Mouse (Mus musculus) E14TG2a.4 (cell line): Measurements from ENCODE around the gene Ganc.

Experiments used
- H3K27me3 ChIP-seq: 2 replicates; pipeline ENCODE4 v1.6.1; 2014; ENCODE audit warnings: low read length, control low read depth; ENCODE audit not compliant: insufficient read depth
- H3K36me3 ChIP-seq: 2 replicates; pipeline ENCODE4 v1.6.1; 2014; ENCODE audit warnings: low read length, control low read depth; ENCODE audit not compliant: insufficient read depth
- H3K4me1 ChIP-seq: replicated peaks from 2 replicates; pipeline ENCODE4 v1.6.1; 2014; ENCODE audit warnings: low read depth, low read length, control low read depth
- H3K4me3 ChIP-seq: replicated peaks from 2 replicates; pipeline ENCODE4 v1.5.1; 2014; ENCODE audit warnings: mild to moderate bottlenecking, low read length
- H3K9me3 ChIP-seq: 2 replicates; pipeline ENCODE4 v1.6.1; 2014; ENCODE audit warnings: low read length, control low read depth
- CTCF ChIP-seq: conservative IDR thresholded peaks from 2 replicates; pipeline ENCODE4 v1.5.1; 2014; ENCODE audit warnings: low read length
- NANOG ChIP-seq: IDR thresholded peaks from 2 replicates; pipeline ENCODE4 v1.6.1; 2014; ENCODE audit warnings: borderline replicate concordance, low read length, mixed read lengths
- POU5F1 ChIP-seq: IDR thresholded peaks from 2 replicates; pipeline ENCODE4 v1.6.1; 2014; ENCODE audit warnings: low read length, borderline replicate concordance

The Ganc gene

DNA sequence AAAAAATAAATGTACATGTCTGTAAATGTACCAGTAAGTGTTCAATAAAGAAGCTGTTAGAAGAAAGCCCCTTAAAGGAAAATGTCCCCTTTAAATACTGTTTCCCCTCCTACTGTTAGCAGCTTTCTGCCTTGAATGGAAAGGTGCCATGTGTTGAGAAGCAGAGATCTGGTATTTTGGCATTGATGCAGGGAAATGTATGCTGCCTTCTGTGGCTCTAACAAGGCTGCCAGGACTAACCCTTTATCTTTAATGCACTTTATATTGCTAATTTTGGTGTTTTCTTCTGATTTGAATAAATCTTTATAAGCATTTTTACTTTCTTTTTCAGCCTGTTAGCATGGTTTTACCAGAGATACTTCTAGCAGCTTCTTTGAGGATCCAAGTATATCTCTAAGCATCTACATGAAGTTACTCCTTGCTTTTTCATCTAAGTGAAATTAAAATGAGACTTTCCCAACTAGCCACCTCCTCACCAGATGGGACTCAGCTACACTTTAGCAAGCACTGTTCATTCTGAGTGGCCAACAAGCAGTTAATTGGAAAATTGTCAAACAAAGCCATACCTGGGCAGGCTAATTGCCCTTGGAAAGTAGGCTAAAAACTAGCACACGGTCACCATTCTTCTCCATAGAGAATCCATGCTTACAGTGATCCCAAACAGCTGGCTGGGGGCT lies 11.2 kb downstream of the Ganc start:
- Histone ChIP-seq H3K9me3 (no peaks in the 10 kb centered on the region), H3K27me3 (no peaks in the 10 kb centered on the region), H3K4me1 (no peaks in the 10 kb centered on the region), H3K4me3 (no peak overlapping the region), H3K36me3 (no peaks in the 10 kb centered on the region)
- TF ChIP-seq POU5F1 (no peak), NANOG (no peak), CTCF (no peak)

DNA sequence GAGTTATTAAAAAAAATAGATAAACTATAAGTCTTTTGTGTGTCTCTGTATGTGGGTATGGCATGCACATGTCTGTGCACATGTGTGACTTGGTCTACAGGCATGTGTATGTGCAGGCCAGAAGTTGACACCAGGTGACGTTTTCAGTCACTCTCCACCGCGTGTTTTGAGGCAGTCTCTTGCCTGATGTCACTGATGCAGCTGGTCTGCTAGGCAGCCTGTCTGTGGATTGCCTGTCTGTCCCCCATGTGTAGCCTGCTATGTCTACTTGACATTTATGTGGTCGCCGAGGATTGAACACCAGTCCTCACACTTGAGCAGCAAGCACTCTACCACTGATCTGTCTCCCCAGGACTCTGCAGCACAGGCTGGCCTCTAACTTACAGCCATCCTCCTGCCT lies 20.7 kb downstream of the Ganc start:
- TF ChIP-seq NANOG (no peak), CTCF (no peak), POU5F1 (no peak)
- Histone ChIP-seq H3K9me3 (no peaks in the 10 kb centered on the region), H3K4me3 (no peak overlapping the region), H3K27me3 (no peaks in the 10 kb centered on the region), H3K36me3 (no peaks in the 10 kb centered on the region), H3K4me1 (no peaks in the 10 kb centered on the region)

DNA sequence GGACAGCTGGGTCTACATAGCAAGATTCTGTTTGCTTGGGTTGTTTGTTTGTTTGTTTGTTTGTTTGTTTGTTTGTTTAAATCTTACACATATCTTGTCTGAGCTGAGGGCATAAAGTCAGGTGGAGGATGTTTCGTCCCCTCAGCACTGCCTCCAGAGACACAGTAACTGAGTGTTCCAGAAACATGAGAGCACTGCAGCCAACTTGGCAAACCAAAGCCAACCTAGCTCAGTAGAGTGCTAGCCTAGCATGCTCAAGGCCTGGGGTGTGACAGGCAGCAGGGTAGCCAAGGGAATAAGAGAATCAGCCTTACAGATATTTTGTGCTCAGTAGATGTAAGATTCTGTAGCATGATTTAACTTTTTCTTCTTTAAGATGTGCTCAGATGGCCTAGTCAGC lies 40.8 kb downstream of the Ganc start:
- H3K4me1 ChIP-seq = no peaks in the 10 kb centered on the region
- no peaks in the 10 kb centered on the region for H3K27me3 ChIP-seq
- TF ChIP-seq NANOG = no peak
- no peak for TF ChIP-seq CTCF
- TF ChIP-seq POU5F1 = no peak
- H3K9me3 ChIP-seq = no peaks in the 10 kb centered on the region
- no peaks in the 10 kb centered on the region for H3K36me3 ChIP-seq
- H3K4me3 ChIP-seq = no peak overlapping the region

GRCm38 (mm10) chr2:120446373-120446772 lies 42.7 kb downstream of the Ganc start:
- no peaks in the 10 kb centered on the region for H3K36me3 ChIP-seq
- H3K4me3 ChIP-seq = no peak overlapping the region
- TF ChIP-seq CTCF (no peak), POU5F1 (no peak), NANOG (no peak)
- no peaks in the 10 kb centered on the region for H3K27me3 ChIP-seq
- no peaks in the 10 kb centered on the region for H3K9me3 ChIP-seq
- no peaks in the 10 kb centered on the region for H3K4me1 ChIP-seq

DNA sequence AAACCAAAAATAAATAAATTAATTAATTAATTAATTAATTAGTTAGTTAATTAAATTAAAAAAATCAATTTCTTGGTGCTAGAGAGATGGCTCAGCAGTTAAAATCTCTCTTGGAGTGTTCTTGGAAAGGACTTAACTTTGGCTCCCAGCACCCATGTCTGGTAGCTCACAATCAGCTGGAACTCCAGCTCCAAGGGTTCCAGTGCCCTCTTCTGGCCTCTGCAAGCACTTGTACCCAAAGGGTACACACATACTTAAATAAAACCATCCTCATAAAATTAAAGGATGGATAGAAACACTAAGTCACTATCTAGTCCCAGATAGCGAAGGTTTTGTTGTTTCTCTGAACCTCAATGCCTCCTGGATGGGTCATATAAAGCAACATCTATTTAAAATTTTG lies 43.6 kb downstream of the Ganc start:
- TF ChIP-seq POU5F1 = no peak
- no peak for TF ChIP-seq CTCF
- TF ChIP-seq NANOG = no peak
- Histone ChIP-seq H3K36me3 (no peaks in the 10 kb centered on the region), H3K27me3 (no peaks in the 10 kb centered on the region), H3K4me3 (no peak overlapping the region), H3K4me1 (no peaks in the 10 kb centered on the region), H3K9me3 (no peaks in the 10 kb centered on the region)

DNA sequence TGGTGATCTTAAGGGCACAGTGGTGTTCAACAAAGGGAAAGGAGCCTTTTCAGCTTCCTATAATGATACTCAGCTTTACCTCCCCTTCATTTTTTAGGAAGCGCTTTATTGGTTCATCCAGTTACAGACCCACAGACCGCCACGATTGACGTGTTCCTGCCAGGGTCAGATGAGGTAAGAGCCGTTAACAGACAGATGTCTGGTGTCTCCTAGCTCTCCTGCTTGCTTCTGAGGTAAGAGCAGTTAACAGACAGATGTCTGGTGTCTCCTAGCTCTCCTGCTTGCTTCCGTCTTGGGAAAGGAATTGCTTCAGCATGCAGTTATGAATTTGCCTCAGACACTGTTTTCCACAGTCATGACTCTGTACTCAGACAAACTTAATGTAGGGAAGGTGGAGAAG lies 47.0 kb downstream of the Ganc start:
- H3K27me3 ChIP-seq = no peaks in the 10 kb centered on the region
- H3K9me3 ChIP-seq = no peaks in the 10 kb centered on the region
- H3K4me3 ChIP-seq = no peak overlapping the region
- H3K36me3 ChIP-seq = no peaks in the 10 kb centered on the region
- TF ChIP-seq CTCF (no peak), NANOG (no peak), POU5F1 (no peak)
- no peaks in the 10 kb centered on the region for H3K4me1 ChIP-seq

DNA sequence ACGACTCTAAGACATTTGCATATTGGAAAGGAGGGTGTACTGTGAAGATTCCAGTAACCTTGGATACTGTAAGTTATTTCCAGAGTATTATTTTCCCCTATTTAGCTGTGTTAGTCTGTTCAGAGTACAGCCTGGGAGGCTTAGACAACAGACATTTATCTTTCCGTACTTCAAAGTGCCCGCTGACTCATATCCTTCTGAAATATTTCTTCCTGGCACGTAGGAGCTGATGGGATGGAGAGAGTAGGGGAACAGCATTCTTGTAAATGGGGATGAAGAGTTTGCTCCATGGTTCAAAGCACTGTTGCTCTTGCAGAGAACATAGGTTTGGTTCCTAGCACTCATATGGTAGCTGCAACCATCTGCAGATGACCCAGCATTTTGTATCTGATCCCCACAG lies 48.9 kb downstream of the Ganc start:
- Histone ChIP-seq H3K36me3 (no peaks in the 10 kb centered on the region), H3K9me3 (no peaks in the 10 kb centered on the region), H3K27me3 (no peaks in the 10 kb centered on the region), H3K4me3 (no peak overlapping the region), H3K4me1 (no peaks in the 10 kb centered on the region)
- TF ChIP-seq NANOG (no peak), CTCF (no peak), POU5F1 (no peak)

- Histone ChIP-seq H3K36me3 (no peaks in the 10 kb centered on the region), H3K9me3 (no peaks in the 10 kb centered on the region), H3K4me1 (no peaks in the 10 kb centered on the region), H3K4me3 (no peak overlapping the region), H3K27me3 (no peaks in the 10 kb centered on the region)
- TF ChIP-seq POU5F1 (no peak), CTCF (no peak), NANOG (no peak)
These were observed 51.3 kb downstream of the Ganc start for GRCm38 (mm10) chr2:120454987-120455386.

DNA sequence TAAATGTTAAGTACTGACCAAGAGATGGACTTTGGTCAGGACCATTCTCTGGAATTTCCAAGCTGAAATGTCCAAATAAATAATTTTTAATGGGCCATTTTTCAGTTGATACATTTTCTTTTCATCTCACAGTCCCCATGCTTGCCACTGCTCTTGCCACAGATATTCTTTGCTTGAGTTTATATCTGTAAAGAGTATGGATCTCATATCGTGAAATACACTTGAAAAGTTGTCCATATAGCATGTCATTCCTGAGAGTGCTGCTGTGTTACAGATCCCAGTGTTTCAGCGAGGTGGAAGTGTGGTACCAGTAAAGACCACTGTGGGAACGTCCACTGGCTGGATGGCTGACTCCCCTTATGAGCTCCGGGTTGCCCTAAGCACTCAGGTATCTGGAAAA lies 52.0 kb downstream of the Ganc start, which contains the start of gene Capn3:
Gene Capn3 (plus strand): TSS at position 301 of the 400 bp plus-strand sequence.
- Histone ChIP-seq H3K4me3 (no peak within 1 kb of the TSS), H3K4me1 (no peaks in the 10 kb centered on the region), H3K9me3 (no peaks in the 10 kb centered on the region), H3K36me3 (no peaks in the 10 kb centered on the region), H3K27me3 (no peaks in the 10 kb centered on the region)
- TF ChIP-seq CTCF = no peak
- no peak for TF ChIP-seq POU5F1
- no peak for TF ChIP-seq NANOG
